Mouse (Mus musculus) thymus, postnatal 25 days (tissue): ENCODE measurements at regions not wholly inside any gene's neighbourhood (a gene's known extent, or its start where the extent isn't known, plus 50 kb on each side); places are given as distances from the start of the nearest gene placed in this dataset.
A peak's percentile ranks its signal among the peaks of the same experiment; 100 is the strongest.
"Not testable (repeated sequence)": the region's sequence is repeated elsewhere in the genome, so short reads cannot be mapped to it uniquely, and the experiment has no call there.

Experiments
- DNase-seq: peaks from one replicate; pipeline ENCODE4 v3.0.0; 2022

GRCm38 (mm10) chr16:21102033-21102432, 51.8 kb downstream of the Teddm3 start:
- not testable (repeated sequence) for DNase-seq

GRCm38 (mm10) chr16:21100126-21100525, 53.7 kb downstream of the Teddm3 start:
- DNase-seq: not testable (repeated sequence)

GRCm38 (mm10) chr16:21074779-21075148, 79.0 kb downstream of the Teddm3 start:
- no peak for DNase-seq

GRCm38 (mm10) chr16:21074082-21074778, 79.6 kb downstream of the Teddm3 start:
- DNase-seq: peak; percentile 15

GRCm38 (mm10) chr16:21060211-21060610, 93.6 kb downstream of the Teddm3 start:
- no peak for DNase-seq

- no peak for DNase-seq
These were observed 99.0 kb downstream of the Teddm3 start for GRCm38 (mm10) chr16:21054772-21055171.

- not testable (repeated sequence) for DNase-seq
These were observed 131.7 kb downstream of the Teddm3 start for GRCm38 (mm10) chr16:21022087-21022486.

- no peak for DNase-seq
These were observed 148.9 kb downstream of the Teddm3 start for GRCm38 (mm10) chr16:21004871-21005270.

DNA sequence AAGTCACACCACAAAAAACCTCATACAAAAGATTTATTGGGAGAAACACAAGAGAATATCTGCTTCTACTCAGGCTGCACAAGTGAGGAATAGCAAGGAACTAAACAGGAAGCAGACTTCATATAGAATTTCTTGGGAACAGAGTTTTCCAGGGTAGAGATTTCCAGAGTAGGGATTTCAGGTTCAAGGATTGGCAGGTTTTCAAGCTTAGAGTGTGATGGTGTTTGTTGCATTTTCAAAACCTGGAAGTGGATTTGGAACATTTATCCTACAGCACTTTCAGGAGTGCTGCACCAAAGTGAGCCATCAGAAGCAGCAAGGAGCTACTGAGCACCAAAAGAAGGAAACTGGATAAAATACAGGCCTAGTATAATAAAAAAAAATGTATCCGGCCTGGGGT, 152.7 kb downstream of the Teddm3 start:
- DNase-seq: no peak

- no peak for DNase-seq
These were observed 163.3 kb downstream of the Teddm3 start for GRCm38 (mm10) chr16:20990524-20990923.

GRCm38 (mm10) chr16:20975406-20975805, 178.4 kb downstream of the Teddm3 start:
- no peak for DNase-seq

DNA sequence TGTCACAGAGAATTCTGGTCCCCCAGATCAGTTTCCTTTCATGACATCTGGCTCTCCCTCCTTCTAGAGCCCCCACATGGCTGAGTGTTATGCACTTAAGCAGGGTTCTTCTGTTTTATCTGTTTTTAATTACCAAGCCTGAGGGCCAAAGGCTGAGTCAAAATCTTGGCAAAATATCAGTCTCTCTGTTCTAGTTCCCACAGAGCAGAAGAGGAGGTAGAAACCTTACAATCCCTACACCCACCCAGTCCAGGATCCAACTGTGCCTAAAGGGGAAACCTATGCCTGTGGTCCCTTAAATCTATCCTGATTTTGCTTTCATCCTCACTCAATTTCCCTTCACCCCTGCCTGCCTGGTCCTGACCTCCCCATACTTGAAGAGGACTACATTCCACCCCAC, 181.4 kb downstream of the Teddm3 start:
- DNase-seq: no peak

DNA sequence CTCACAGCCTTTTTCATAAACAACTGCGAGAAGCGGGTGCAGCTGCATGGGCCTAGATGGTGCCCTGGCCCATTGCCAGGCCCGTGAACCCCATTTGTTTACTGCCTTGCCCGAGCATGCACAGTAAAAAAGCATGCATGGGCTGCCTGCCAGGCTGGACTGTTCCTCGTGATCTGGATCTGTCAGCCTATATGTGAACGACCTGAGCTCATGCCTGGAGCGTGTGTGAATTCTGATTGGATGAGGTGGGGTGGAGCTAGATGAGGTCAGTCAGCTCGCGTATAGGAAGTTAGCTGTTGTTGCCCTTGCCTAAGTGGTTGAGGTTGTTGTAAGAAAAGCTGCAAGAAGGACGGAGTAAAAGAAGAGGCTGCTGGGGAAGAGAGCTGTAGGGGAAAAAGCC, 194.9 kb downstream of the Teddm3 start:
- peak; percentile 14 for DNase-seq

DNA sequence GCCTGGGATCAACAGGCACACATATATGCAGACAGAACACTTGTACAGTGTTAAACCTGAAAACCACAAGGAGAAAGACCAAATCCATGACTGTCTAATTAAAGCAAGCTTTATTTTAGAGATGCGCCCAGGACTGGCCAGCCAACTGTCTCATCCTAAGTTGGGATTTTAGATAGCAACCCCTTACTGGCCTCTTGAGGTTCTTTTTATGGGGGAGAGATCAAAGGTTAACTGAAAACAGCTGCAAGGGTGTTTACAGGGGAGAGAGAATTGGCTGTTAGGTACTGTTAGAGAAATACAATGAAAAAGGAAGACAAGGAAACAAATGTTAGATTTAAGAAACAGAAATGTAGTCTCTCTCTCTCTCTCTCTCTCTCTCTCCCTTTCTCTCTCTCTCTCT, 202.4 kb upstream of the Thpo start:
- DNase-seq: no peak

GRCm38 (mm10) chr16:20934846-20935245, 200.5 kb upstream of the Thpo start:
- not testable (repeated sequence) for DNase-seq

- peak; percentile 22 for DNase-seq
These were observed 195.7 kb upstream of the Thpo start for GRCm38 (mm10) chr16:20930003-20930402.

DNA sequence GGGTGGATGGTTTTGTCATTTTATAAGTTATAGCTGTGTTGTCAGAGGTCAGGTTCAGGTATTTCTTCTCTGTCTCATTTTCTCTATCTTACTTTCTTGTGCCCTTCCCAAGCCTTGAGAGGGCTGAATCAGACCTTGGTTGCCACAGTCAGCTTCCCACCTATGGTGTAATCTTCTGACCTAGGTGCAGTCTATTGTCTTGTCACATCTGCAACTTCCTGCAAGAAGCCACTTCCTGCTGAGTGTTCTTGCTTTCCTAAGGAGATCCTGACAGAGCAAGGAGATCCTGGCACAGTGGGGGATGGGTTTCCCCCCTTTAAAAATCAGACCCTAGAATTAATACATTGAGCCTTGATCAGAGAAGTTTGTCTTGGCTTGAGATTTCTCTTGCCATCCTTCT, 191.5 kb upstream of the Thpo start:
- DNase-seq: not testable (repeated sequence)

- DNase-seq: not testable (repeated sequence)
These were observed 176.6 kb upstream of the Thpo start for GRCm38 (mm10) chr16:20910864-20911263.

DNA sequence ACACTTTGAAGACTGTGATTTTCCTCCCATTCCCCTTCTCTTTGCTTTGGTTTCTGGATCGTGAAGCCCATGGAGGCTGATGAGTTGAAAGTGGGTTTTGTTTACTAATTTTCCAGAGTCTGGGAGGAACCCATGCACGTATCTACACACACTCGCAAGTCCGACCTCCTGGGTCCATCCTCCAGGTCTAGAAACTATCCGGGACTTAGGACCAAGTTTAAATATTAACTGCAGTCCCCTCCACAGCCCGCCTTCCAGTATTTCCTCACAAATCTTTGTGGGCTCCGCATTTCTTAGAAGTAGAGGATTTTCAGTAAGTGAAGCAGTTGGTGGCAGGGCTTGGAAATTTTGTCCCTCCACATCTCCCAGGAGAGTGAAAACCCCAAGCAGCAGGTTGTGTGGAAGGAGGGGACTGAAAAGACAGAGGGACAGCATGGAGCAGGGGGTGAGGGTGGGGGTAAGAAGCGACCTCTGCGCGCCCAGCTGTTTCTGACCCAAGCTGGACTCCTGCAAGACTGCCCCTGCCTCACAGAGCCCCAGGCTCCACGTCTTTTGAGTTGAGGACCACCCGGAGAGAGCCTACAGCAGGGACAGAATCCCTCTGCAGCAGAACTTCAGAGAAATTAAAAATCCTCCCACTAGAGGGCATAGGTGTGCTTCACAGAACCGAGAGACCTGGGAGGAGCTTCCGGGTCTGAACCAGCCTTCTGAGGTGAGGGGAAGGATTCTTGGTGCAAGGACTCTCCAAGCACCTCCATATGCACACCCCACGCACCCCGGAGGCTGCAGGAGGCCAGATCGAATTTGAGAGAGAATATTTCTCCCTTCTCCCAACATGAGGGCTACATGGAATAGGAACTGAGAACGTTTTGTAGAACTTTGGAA, 174.4 kb upstream of the Thpo start:
- peak; percentile 42 for DNase-seq

GRCm38 (mm10) chr16:20895734-20896133, 161.4 kb upstream of the Thpo start:
- no peak for DNase-seq

DNA sequence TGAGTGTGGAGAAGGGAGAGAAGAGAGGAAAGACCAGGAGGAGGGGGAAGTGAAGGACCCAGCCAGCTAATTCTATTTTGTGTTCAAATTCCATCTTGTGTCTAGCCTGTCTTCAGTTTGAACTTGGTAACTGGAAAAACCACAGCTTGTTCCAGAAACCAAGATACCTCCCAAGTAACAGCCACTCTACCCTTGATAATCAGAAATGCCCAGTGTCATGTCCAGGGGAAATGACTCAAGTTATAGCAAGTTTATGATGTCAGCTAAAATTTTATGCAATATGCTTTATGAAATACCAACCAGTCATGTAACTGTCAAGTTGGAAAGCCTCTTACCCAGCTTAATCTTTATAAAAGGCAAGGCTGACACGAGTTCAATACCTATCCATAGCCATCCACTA, 137.4 kb upstream of the Thpo start:
- no peak for DNase-seq

GRCm38 (mm10) chr16:20866771-20867170, 132.5 kb upstream of the Thpo start:
- DNase-seq: no peak

GRCm38 (mm10) chr16:20861256-20861655, 126.9 kb upstream of the Thpo start:
- no peak for DNase-seq

- DNase-seq: not testable (repeated sequence)
These were observed 126.3 kb upstream of the Thpo start for GRCm38 (mm10) chr16:20860606-20861005.
